Mouse (Mus musculus) spleen, adult 2 months (tissue): ENCODE data around the gene Topbp1. TPM values are rescaled to one million over a fixed set of nuclear protein-coding genes. Genes with fewer than 3 reads are reported as not detected.
"Not testable (repeated sequence)": the region's sequence is repeated elsewhere in the genome, so short reads cannot be mapped to it uniquely, and the experiment has no call there.

Experiments used
- DNase-seq, 2 experiments: peaks; one replicate each; pipeline versions ENCODE4 v3.0.0 to v3.0.0-alpha.2; 2012 to 2021; ENCODE audit warnings: low spot score in 2 of 2, low read depth in 1 of 2
- H3K27ac ChIP-seq: fragments of 200-500 bp; 2 replicates; pipeline ENCODE4 v1.5.1; 2012; ENCODE audit warnings: low read length, inconsistent platforms; ENCODE audit not compliant: insufficient read depth
- H3K27me3 ChIP-seq: fragments of 200-500 bp; 2 replicates; pipeline ENCODE4 v1.6.1; 2012; ENCODE audit warnings: mild to moderate bottlenecking, moderate library complexity, low read length, inconsistent platforms; ENCODE audit not compliant: control insufficient read depth, insufficient read depth
- H3K36me3 ChIP-seq: fragments of 200-500 bp; 2 replicates; pipeline ENCODE4 v1.6.1; 2012; ENCODE audit warnings: mild to moderate bottlenecking, low read length, inconsistent platforms; ENCODE audit not compliant: control insufficient read depth, insufficient read depth
- H3K4me1 ChIP-seq: fragments of 200-500 bp; 2 replicates; pipeline ENCODE4 v1.6.1; 2011; ENCODE audit warnings: inconsistent platforms; ENCODE audit not compliant: control insufficient read depth, insufficient read depth, insufficient read length
- H3K4me3 ChIP-seq: fragments of 200-500 bp; 2 replicates; pipeline ENCODE4 v1.5.1; 2011; ENCODE audit warnings: mild to moderate bottlenecking, inconsistent platforms; ENCODE audit not compliant: insufficient read depth, insufficient read length; ENCODE audit errors: extremely low read depth
- CTCF ChIP-seq: fragments of 200-500 bp; IDR thresholded peaks from 2 replicates; pipeline ENCODE4 v1.5.1; 2011; ENCODE audit warnings: mild to moderate bottlenecking, inconsistent platforms; ENCODE audit not compliant: insufficient read depth, insufficient read length, insufficient replicate concordance; ENCODE audit errors: extremely low read depth
- POLR2A ChIP-seq: fragments of 200-500 bp; IDR thresholded peaks from 2 replicates; pipeline ENCODE4 v1.6.1; 2011; ENCODE audit warnings: low read depth, low read length, inconsistent platforms
- WGBS: fragments of 180-500 bp; shearing (Covaris S2); methylation state at CpG from one replicate; pipeline ENCODE4 v1.1.7; 2018; 5-methylcytosine and 5-hydroxymethylcytosine counted together
- polyA plus RNA-seq: library from polyadenylated mRNA; depleted of rRNA; stranded (reverse); fragments of >200 nt; gene quantifications from 2 replicates; pipeline ENCODE4 v1.2.3, GENCODE M21; 2012

The Topbp1 gene
- polyA plus RNA-seq, 1 experiment, result 13.0 TPM

DNA sequence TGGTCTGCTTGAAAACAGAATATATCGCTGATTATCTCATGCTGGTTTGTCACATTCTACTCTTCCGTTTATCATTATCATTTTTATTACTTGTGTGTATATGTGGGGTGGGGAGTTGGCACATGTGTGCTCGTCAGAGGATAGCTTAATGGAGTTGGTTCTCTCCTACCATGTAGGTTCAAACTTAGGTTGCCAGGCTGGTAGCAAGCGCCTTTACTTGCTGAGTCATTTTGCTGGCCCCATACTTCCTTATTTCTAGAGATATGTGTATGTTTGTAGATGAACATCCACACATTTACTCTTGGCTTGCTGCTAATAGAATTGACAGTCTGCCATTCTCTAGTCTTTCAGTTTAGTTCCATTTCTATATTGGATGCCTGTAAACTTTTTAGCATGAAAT is 42.0 kb downstream of the Topbp1 start:
- 75% methylated on average over 4 of the region's 4 CpGs for WGBS
- H3K4me1 ChIP-seq, result no peaks in the 10 kb centered on the region

DNA sequence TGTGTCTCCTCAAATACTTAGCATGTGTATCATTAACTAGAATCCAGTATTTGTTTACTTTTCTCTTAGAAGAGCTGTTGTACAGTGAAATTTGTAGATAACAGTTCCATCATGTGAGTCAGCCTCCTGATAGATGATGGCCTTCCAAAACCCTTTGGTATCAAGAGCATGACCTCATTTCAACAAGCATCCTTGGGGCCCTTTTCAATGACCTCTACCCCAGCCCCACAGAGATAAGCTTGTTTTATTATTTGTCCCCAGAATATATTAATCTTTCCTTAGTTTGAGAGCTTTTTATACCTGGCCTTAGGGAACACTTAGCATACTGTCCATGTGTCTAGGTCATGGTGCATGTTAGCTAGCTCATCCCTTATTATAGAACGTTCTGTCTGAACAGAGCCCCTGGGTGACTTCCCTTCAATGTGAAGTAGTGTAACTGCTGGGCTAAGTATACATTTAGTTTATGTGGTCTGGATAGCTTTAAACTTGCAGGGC is 43.0 kb downstream of the Topbp1 start:
- Histone ChIP-seq H3K27ac (no peak overlapping the region), H3K27me3 (no peaks in the 10 kb centered on the region), H3K4me3 (no peak overlapping the region), H3K4me1 (no peaks in the 10 kb centered on the region), H3K36me3 (peaks cover 31% of the 10 kb centered on the region)
- TF ChIP-seq CTCF (no peak), POLR2A (no peak)
- no peak for DNase-seq
- WGBS, result 93% methylated on average over 1 of the region's 1 CpGs

More for the DNA sequence above, 42.0 kb downstream of the Topbp1 start:
- no peak for DNase-seq
- H3K4me3 ChIP-seq, result no peak overlapping the region
- no peak overlapping the region for H3K27ac ChIP-seq
- TF ChIP-seq CTCF (no peak), POLR2A (no peak)
- H3K27me3 ChIP-seq, result no peaks in the 10 kb centered on the region
- peaks cover 31% of the 10 kb centered on the region for H3K36me3 ChIP-seq

DNA sequence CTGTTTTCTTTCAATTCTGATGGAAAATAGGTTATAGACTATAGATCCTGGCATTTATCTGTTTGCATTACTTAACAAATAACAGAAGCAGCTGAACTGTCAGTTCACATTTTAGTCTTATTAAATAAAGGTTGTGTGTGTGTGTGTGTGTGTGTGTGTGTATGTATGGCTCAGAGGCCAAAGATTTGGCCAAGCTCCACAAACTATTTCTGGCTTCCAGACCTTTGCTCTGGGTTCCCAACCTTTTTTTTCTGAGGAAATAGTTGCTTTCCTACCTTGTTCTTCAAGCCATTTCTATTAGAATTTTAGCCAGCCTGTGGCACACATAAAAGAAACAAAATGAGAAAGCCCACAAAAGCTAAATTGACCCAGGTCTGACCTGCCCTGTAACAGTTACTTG is 43.8 kb downstream of the Topbp1 start:
- H3K27me3 ChIP-seq, result no peaks in the 10 kb centered on the region
- peaks cover 26% of the 10 kb centered on the region for H3K36me3 ChIP-seq
- H3K4me3 ChIP-seq, result no peak overlapping the region
- no peaks in the 10 kb centered on the region for H3K4me1 ChIP-seq
- no peak for TF ChIP-seq CTCF
- no peak for TF ChIP-seq POLR2A
- no peak overlapping the region for H3K27ac ChIP-seq
- no peak for DNase-seq

DNA sequence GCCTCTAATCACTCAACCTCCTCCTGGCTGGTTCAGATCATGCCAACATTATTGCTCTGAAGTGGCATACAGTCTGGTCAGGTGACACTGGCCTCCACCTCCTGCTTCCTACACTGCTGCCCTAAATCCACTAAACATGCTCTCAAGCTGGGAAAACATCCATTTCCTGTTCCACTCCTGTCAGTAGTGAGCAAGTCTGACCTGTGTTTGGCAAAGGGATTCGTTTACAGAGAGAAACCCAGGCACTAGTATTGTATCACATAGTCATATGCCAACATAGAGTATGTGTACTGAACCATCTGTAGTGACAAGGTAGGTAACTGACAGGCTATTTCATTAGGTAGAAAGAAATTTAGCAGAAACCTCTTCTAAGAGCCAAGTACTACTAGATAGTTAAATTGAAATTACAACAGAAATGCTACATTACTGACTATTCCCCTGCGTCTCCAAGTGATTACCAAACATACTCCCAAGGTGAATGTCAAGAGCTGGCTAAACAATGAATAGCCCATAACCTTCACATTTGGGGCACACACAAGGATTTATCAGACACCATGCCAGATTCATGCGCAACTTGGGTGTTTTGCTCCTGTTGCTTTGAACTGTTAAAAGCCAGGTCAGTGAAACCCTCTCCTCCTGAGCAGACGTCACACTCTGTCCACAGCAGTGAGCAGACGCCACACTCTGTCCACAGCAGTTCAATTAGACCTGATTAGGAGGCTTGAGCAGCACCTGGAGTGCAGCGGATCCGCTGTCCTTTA is 48.7 kb downstream of the Topbp1 start:
- not testable (repeated sequence) for H3K27ac ChIP-seq, DNase-seq, H3K27me3 ChIP-seq, H3K4me3 ChIP-seq, H3K4me1 ChIP-seq
- H3K36me3 ChIP-seq, result peaks cover 28% of the 10 kb centered on the region
- 85% methylated on average over 6 of the region's 7 CpGs for WGBS

DNA sequence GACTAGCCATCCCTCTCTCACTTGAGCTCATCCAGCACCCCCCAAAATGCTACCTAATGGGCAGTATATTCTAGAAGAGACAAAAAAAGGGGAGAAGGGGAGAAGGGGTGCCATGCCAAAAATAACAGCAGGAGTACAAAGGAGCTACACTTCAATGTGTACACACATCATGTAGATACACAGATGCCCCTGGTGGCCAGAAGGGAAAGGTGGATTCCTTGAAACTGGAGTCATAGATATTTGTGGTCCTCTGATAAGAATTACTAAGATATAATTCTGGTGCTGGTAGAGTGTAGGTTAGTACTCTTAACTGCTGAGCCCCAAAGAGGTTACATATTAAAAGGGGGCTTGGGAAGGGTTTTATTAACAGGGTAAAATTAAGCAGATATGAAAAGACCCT is 52.9 kb downstream of the Topbp1 start:
- TF ChIP-seq CTCF (no peak), POLR2A (no peak)
- H3K27ac ChIP-seq, result no peak overlapping the region
- H3K4me3 ChIP-seq, result no peak overlapping the region
- DNase-seq, result no peak
- H3K27me3 ChIP-seq, result no peaks in the 10 kb centered on the region
- peaks cover 21% of the 10 kb centered on the region for H3K36me3 ChIP-seq
- no peaks in the 10 kb centered on the region for H3K4me1 ChIP-seq

DNA sequence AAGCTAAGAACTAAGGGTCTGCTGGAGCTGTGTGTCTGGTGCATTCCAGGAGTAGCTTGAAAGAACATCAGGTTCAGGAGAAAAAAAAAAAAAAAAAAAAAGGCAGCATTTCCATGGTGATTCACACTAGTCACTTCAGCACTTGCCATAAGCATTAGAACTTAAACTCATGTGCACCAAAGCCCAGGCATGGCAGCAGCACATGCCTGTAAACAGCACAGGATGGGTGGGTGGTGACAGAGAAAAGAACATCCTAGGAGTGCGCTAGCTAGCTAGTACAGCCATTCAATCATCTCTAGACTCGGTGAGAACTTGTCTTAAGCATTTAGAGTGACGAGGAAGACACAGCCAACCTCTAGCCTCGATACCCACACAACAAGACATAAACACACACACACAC is 53.5 kb downstream of the Topbp1 start:
- Histone ChIP-seq H3K27ac (no peak overlapping the region), H3K4me1 (peaks cover 6% of the 10 kb centered on the region; the same call in 1 of the 2 replicates), H3K36me3 (peaks cover 23% of the 10 kb centered on the region), H3K4me3 (no peak overlapping the region), H3K27me3 (no peaks in the 10 kb centered on the region)
- 83% methylated on average over 4 of the region's 4 CpGs for WGBS
- DNase-seq, result no peak
- TF ChIP-seq CTCF (no peak), POLR2A (no peak)

DNA sequence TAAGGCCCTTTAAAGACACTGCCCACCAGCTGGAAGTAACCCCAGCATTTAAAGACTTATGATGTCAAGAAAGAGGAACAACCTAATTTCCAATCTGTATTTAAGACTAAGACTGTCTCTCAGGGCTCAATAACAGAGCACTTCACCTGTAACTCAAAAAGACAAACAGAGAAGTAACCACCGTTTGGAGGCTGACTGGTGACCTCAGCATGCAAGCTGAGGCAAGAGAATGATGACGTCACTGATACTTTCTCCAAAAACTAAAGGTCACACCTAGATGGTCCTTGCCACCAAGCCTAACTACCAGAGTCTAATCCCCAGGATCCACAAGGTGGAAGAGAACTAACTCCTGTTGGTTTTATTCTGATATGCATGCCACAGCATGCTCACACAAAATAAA is 55.6 kb downstream of the Topbp1 start:
- DNase-seq, result no peak
- TF ChIP-seq CTCF, result no peak
- no peak for TF ChIP-seq POLR2A
- Histone ChIP-seq H3K4me1 (peaks cover 6% of the 10 kb centered on the region; the same call in 1 of the 2 replicates), H3K36me3 (peaks cover 23% of the 10 kb centered on the region), H3K27me3 (no peaks in the 10 kb centered on the region), H3K27ac (no peak overlapping the region), H3K4me3 (no peak overlapping the region)
- WGBS, result 36% methylated on average over 2 of the region's 2 CpGs
